ENCODE assay signal across 18 mouse cellular contexts in genomic region chr9:56510281-56510680, GRCm38 (mm10).
"Had no signal": no experiment of that assay in that cellular context is flagged by ENCODE, and none has a peak within 500 bp of the region (broad histone marks: within the 10 kb centered on the region; RNA-seq: fewer than 3 reads in every experiment).

No protein-coding gene starts in this region.

- H3K27ac ChIP-seq: midbrain, embryonic 10.5 days; midbrain, embryonic 12.5 days; neural tube, embryonic 13.5 days; neural tube, embryonic 15.5 days had no signal

- DNase-seq: lung, adult 18-20 months; lung, embryonic 14.5 days; lung, postnatal 10 days; lung, postnatal 4 days; midbrain, embryonic 14.5 days; retina, postnatal 1 day; right cerebral cortex, adult 18-20 months; right cerebral cortex, postnatal 25 days; right cerebral cortex, postnatal 4 days; spleen, adult 18-20 months; thymus, adult 18-20 months; thymus, postnatal 14 days; thymus, postnatal 36 days had no signal

- H3K4me3 ChIP-seq: midbrain, embryonic 10.5 days; midbrain, embryonic 12.5 days; myocyte; neural tube, embryonic 13.5 days; neural tube, embryonic 15.5 days had no signal
